ENCODE assay signal across 8 mouse cellular contexts in the genomic region with DNA sequence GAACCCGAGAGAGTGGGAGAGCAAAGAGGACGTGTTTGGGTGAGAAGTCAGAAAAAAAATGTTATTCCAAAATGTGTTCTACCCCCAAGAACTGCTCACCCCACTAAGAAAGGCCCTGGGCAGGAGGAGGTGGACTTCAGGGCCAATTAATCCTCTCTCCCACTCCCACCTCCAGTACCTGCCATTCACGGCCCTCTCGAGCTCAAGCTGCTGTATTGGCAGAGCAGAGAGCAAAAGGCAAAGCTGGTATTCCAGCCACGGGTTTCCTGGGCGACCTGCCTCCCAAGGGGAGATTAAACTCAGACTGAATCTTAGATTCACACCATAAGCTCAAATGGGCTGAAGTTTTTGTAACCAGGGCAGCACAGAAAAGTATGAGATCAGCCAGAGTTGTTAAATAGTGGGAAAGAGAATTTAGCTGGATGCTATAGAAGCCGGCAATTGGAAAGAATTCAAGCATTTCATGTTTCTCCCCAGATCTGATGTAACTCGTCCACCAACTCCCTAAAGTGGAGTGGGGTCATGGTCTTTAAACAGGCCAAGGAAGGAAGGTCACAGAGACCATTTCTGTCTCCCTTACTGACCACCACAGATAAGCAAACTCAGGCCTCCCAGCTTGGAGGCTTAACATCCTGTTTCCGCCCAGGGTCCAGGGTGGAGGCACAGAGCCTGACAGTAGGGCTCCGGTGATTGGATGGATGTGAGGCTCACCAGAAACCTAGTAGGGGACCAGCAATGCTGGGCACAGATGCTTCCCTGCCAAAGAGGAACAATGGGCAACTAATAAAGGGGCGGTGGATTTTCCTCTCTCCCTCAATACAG.
DNase-seq lines count a peak whose midpoint lies in the region; ATAC-seq lines count a peak whose summit lies in the region.
"Had no signal": no experiment of that assay in that cellular context is flagged by ENCODE, and none has a peak within 500 bp of the region (broad histone marks: within the 10 kb centered on the region; RNA-seq: fewer than 3 reads in every experiment).

No protein-coding gene starts in this region.

- WGBS in heart, embryonic 12.5 days, result 52% methylated on average over 11 of the region's 11 CpGs
- WGBS in midbrain, embryonic 11.5 days, result 44% methylated on average over 11 of the region's 11 CpGs

- H3K4me1 ChIP-seq in heart, embryonic 12.5 days (replicated peaks), result 0 out of 2 replicates have a peak, but pooled peaks cover 4% of the 10 kb centered on the region
- peaks cover 2% of the 10 kb centered on the region; the same call in 1 of the 2 replicates for H3K4me1 ChIP-seq in midbrain, embryonic 11.5 days (ENCODE audit: control insufficient read depth, insufficient read depth, low read length)

- peak; percentile 19 for DNase-seq in embryo, embryonic 10.5 days (ENCODE audit: low spot score)
- peak; percentile 43 to 68 for DNase-seq in kidney, postnatal 25 days
- DNase-seq in midbrain, embryonic 11.5 days (ENCODE audit: low spot score, missing footprints), result peak; percentile 85
- DNase-seq in right cerebral cortex, adult 2 months (ENCODE audit: low spot score in 2 of 2), result no peak
- no peak for DNase-seq in left cerebral cortex, adult 8-10 months (ENCODE audit: low spot score in 2 of 2)
- DNase-seq in layer of hippocampus, adult 18-20 months (ENCODE audit: low spot score in 2 of 2), result no peak

- H3K4me3 ChIP-seq in heart, embryonic 12.5 days, result no peak overlapping the region
- no peak overlapping the region for H3K4me3 ChIP-seq in midbrain, embryonic 11.5 days (ENCODE audit: low read depth, low read length)

- H3K27me3 ChIP-seq in heart, embryonic 12.5 days (replicated peaks), result no peaks in the 10 kb centered on the region
- H3K27me3 ChIP-seq in midbrain, embryonic 11.5 days (ENCODE audit: control insufficient read depth, insufficient read depth, low read length), result no peaks in the 10 kb centered on the region

- H3K36me3 ChIP-seq in heart, embryonic 12.5 days, result no peaks in the 10 kb centered on the region
- no peaks in the 10 kb centered on the region for H3K36me3 ChIP-seq in midbrain, embryonic 11.5 days (ENCODE audit: control insufficient read depth, insufficient read depth, low read length)

- H3K4me2 ChIP-seq in heart, embryonic 12.5 days, result no peak overlapping the region
- H3K4me2 ChIP-seq in midbrain, embryonic 11.5 days, result no peak overlapping the region

- no peaks in the 10 kb centered on the region for H3K9me3 ChIP-seq in heart, embryonic 12.5 days (replicated peaks)
- no peaks in the 10 kb centered on the region for H3K9me3 ChIP-seq in midbrain, embryonic 11.5 days (ENCODE audit: control insufficient read depth, low read length)

- peak overlapping the region; percentile 50 for H3K27ac ChIP-seq in heart, embryonic 12.5 days (ENCODE audit: poor library complexity, severe bottlenecking)
- peak overlapping the region; percentile 63 for H3K27ac ChIP-seq in midbrain, embryonic 11.5 days (ENCODE audit: low read depth, low read length)

- no peak overlapping the region for H3K9ac ChIP-seq in heart, embryonic 12.5 days
- no peak overlapping the region for H3K9ac ChIP-seq in midbrain, embryonic 11.5 days (ENCODE audit: low read length)

- peak; percentile 82 for ATAC-seq in heart, embryonic 12.5 days (ENCODE audit: insufficient number of reproducible peaks, low FRiP score)
- no peak for ATAC-seq in midbrain, embryonic 11.5 days (ENCODE audit: low FRiP score)
- ATAC-seq: forebrain, embryonic 16.5 days had no signal

Comparison
In these comparisons a context has a peak if more than half of its experiments do, and no peak if none do; other contexts are left out.
1. DNase-seq: peak in embryo, embryonic 10.5 days (single experiment), kidney, postnatal 25 days (2 of 2) and midbrain, embryonic 11.5 days (single experiment); none in right cerebral cortex, adult 2 months (0 of 2), left cerebral cortex, adult 8-10 months (0 of 2) and layer of hippocampus, adult 18-20 months (0 of 2).